Mouse (Mus musculus): Measurements from ENCODE around the gene Aldh16a1. TPM values are rescaled to one million over a fixed set of nuclear protein-coding genes. Genes with fewer than 3 reads are reported as not detected.

The Aldh16a1 gene
- total and polyA plus RNA-seq, 3 experiments: 26.3 to 110 (median 33.8) TPM

GRCm38 (mm10) chr7:45182199-45182601, 27.8 kb upstream of the Aldh16a1 start:
- Histone ChIP-seq H3K4me1 (ENCODE audit: insufficient read depth, low read depth, low read length) (peaks cover 24% of the 10 kb centered on the region), H3K4me3 (ENCODE audit: low read depth, low read length) (peak overlapping the region; percentile 69), H3K9me3 (replicated peaks) (no peaks in the 10 kb centered on the region), H3K36me3 (replicated peaks) (no peaks in the 10 kb centered on the region), H3K27me3 (ENCODE audit: insufficient read depth, low read length) (peaks cover 91% of the 10 kb centered on the region)
- DNase-seq (ENCODE audit: low spot score) (peak; percentile 99), ATAC-seq (ENCODE audit: extremely low read depth, insufficient number of reproducible peaks, low FRiP score, poor library complexity, severe bottlenecking) (peak; percentile 99)
- TF ChIP-seq TAL1 (conservative IDR thresholded peaks at IDR 0.05; ENCODE audit: low read depth, low read length): no peak
- TF ChIP-seq GATA2 (IDR thresholded peaks at IDR 0.05; ENCODE audit: borderline replicate concordance, low read depth, low read length): no peak
- no peak for TF ChIP-seq POLR2AphosphoS5 (IDR thresholded peaks at IDR 0.05; ENCODE audit: insufficient replicate concordance, low read depth, low read length)
- TF ChIP-seq GATA1 (IDR thresholded peaks at IDR 0.05; ENCODE audit: borderline replicate concordance, low read length): no peak
- TF ChIP-seq CTCF (IDR thresholded peaks at IDR 0.05; ENCODE audit: low read depth, low read length): no peak

GRCm38 (mm10) chr7:45181540-45181939, 27.2 kb upstream of the Aldh16a1 start:
- Histone ChIP-seq H3K4me3 (ENCODE audit: low read depth, low read length) (peak overlapping the region; percentile 69; the same call in 1 of the 2 replicates), H3K36me3 (replicated peaks) (no peaks in the 10 kb centered on the region), H3K27me3 (ENCODE audit: insufficient read depth, low read length) (peaks cover 91% of the 10 kb centered on the region), H3K9me3 (replicated peaks) (no peaks in the 10 kb centered on the region), H3K4me1 (ENCODE audit: insufficient read depth, low read depth, low read length) (peaks cover 24% of the 10 kb centered on the region)
- ATAC-seq (ENCODE audit: extremely low read depth, insufficient number of reproducible peaks, low FRiP score, poor library complexity, severe bottlenecking) (no peak), DNase-seq (ENCODE audit: low spot score) (peak; percentile 40)
- TF ChIP-seq GATA1 (IDR thresholded peaks at IDR 0.05; ENCODE audit: borderline replicate concordance, low read length): no peak
- no peak for TF ChIP-seq POLR2AphosphoS5 (IDR thresholded peaks at IDR 0.05; ENCODE audit: insufficient replicate concordance, low read depth, low read length)
- TF ChIP-seq TAL1 (conservative IDR thresholded peaks at IDR 0.05; ENCODE audit: low read depth, low read length): no peak
- TF ChIP-seq GATA2 (IDR thresholded peaks at IDR 0.05; ENCODE audit: borderline replicate concordance, low read depth, low read length): no peak
- TF ChIP-seq CTCF (IDR thresholded peaks at IDR 0.05; ENCODE audit: low read depth, low read length): no peak

- Histone ChIP-seq H3K4me3 (ENCODE audit: low read depth, low read length) (peak within 1 kb of the TSS; percentile 69; the same call in 1 of the 2 replicates), H3K36me3 (replicated peaks) (no peaks in the 10 kb centered on the region), H3K27me3 (ENCODE audit: insufficient read depth, low read length) (peaks cover 91% of the 10 kb centered on the region), H3K4me1 (ENCODE audit: insufficient read depth, low read depth, low read length) (peaks cover 24% of the 10 kb centered on the region), H3K9me3 (replicated peaks) (no peaks in the 10 kb centered on the region)
- TF ChIP-seq TAL1 (conservative IDR thresholded peaks at IDR 0.05; ENCODE audit: low read depth, low read length) (no peak), CTCF (IDR thresholded peaks at IDR 0.05; ENCODE audit: low read depth, low read length) (no peak), GATA1 (IDR thresholded peaks at IDR 0.05; ENCODE audit: borderline replicate concordance, low read length) (no peak), GATA2 (IDR thresholded peaks at IDR 0.05; ENCODE audit: borderline replicate concordance, low read depth, low read length) (no peak), POLR2AphosphoS5 (IDR thresholded peaks at IDR 0.05; ENCODE audit: insufficient replicate concordance, low read depth, low read length) (no peak)
- DNase-seq (ENCODE audit: low spot score) (no peak), ATAC-seq (ENCODE audit: extremely low read depth, insufficient number of reproducible peaks, low FRiP score, poor library complexity, severe bottlenecking) (no peak)
These were observed 26.6 kb upstream of the Aldh16a1 start, which contains the start of gene Pth2 for GRCm38 (mm10) chr7:45180896-45181477. Pth2 (plus strand) TSS chr7:45180995.

- TF ChIP-seq POLR2AphosphoS5 (IDR thresholded peaks at IDR 0.05; ENCODE audit: insufficient replicate concordance, low read depth, low read length) (no peak), GATA2 (IDR thresholded peaks at IDR 0.05; ENCODE audit: borderline replicate concordance, low read depth, low read length) (no peak), GATA1 (IDR thresholded peaks at IDR 0.05; ENCODE audit: borderline replicate concordance, low read length) (no peak), TAL1 (conservative IDR thresholded peaks at IDR 0.05; ENCODE audit: low read depth, low read length) (no peak), CTCF (IDR thresholded peaks at IDR 0.05; ENCODE audit: low read depth, low read length) (no peak)
- H3K36me3 ChIP-seq (replicated peaks): no peaks in the 10 kb centered on the region
- ATAC-seq (ENCODE audit: extremely low read depth, insufficient number of reproducible peaks, low FRiP score, poor library complexity, severe bottlenecking) (no peak), DNase-seq (ENCODE audit: low spot score) (no peak)
- no peaks in the 10 kb centered on the region for H3K9me3 ChIP-seq (replicated peaks)
- H3K4me3 ChIP-seq (ENCODE audit: low read depth, low read length): no peak within 1 kb of the TSS
- H3K4me1 ChIP-seq (ENCODE audit: insufficient read depth, low read depth, low read length): peaks cover 33% of the 10 kb centered on the region
- H3K27me3 ChIP-seq (ENCODE audit: insufficient read depth, low read length): peaks cover 90% of the 10 kb centered on the region
These were observed 25.1 kb upstream of the Aldh16a1 start, which contains the start of gene Gfy for GRCm38 (mm10) chr7:45179469-45179868. Gfy (minus strand) TSS chr7:45179569.

GRCm38 (mm10) chr7:45178550-45178949, 24.2 kb upstream of the Aldh16a1 start:
- Histone ChIP-seq H3K9me3 (replicated peaks) (no peaks in the 10 kb centered on the region), H3K4me3 (ENCODE audit: low read depth, low read length) (no peak overlapping the region), H3K36me3 (replicated peaks) (no peaks in the 10 kb centered on the region), H3K4me1 (ENCODE audit: insufficient read depth, low read depth, low read length) (peaks cover 35% of the 10 kb centered on the region), H3K27me3 (ENCODE audit: insufficient read depth, low read length) (peaks cover 84% of the 10 kb centered on the region)
- TF ChIP-seq GATA2 (IDR thresholded peaks at IDR 0.05; ENCODE audit: borderline replicate concordance, low read depth, low read length): no peak
- TF ChIP-seq TAL1 (conservative IDR thresholded peaks at IDR 0.05; ENCODE audit: low read depth, low read length): no peak
- TF ChIP-seq CTCF (IDR thresholded peaks at IDR 0.05; ENCODE audit: low read depth, low read length): no peak
- TF ChIP-seq GATA1 (IDR thresholded peaks at IDR 0.05; ENCODE audit: borderline replicate concordance, low read length): no peak
- no peak for TF ChIP-seq POLR2AphosphoS5 (IDR thresholded peaks at IDR 0.05; ENCODE audit: insufficient replicate concordance, low read depth, low read length)
- no peak for DNase-seq (ENCODE audit: low spot score)
- no peak for ATAC-seq (ENCODE audit: extremely low read depth, insufficient number of reproducible peaks, low FRiP score, poor library complexity, severe bottlenecking)

GRCm38 (mm10) chr7:45176356-45176755, 22.0 kb upstream of the Aldh16a1 start:
- Histone ChIP-seq H3K36me3 (replicated peaks) (no peaks in the 10 kb centered on the region), H3K4me1 (ENCODE audit: insufficient read depth, low read depth, low read length) (peaks cover 23% of the 10 kb centered on the region), H3K27me3 (ENCODE audit: insufficient read depth, low read length) (peaks cover 75% of the 10 kb centered on the region), H3K4me3 (ENCODE audit: low read depth, low read length) (no peak overlapping the region), H3K9me3 (replicated peaks) (peaks cover 3% of the 10 kb centered on the region)
- TF ChIP-seq GATA1 (IDR thresholded peaks at IDR 0.05; ENCODE audit: borderline replicate concordance, low read length): no peak
- no peak for TF ChIP-seq TAL1 (conservative IDR thresholded peaks at IDR 0.05; ENCODE audit: low read depth, low read length)
- no peak for TF ChIP-seq GATA2 (IDR thresholded peaks at IDR 0.05; ENCODE audit: borderline replicate concordance, low read depth, low read length)
- no peak for TF ChIP-seq CTCF (IDR thresholded peaks at IDR 0.05; ENCODE audit: low read depth, low read length)
- TF ChIP-seq POLR2AphosphoS5 (IDR thresholded peaks at IDR 0.05; ENCODE audit: insufficient replicate concordance, low read depth, low read length): no peak
- ATAC-seq (ENCODE audit: extremely low read depth, insufficient number of reproducible peaks, low FRiP score, poor library complexity, severe bottlenecking) (no peak), DNase-seq (ENCODE audit: low spot score) (no peak)
